Mouse (Mus musculus): ENCODE data around the gene Prss35. TPM values are rescaled to one million over a fixed set of nuclear protein-coding genes. Genes with fewer than 3 reads are reported as not detected.

The Prss35 gene
- polyA plus RNA-seq, 1 experiment: 3.8 TPM

DNA sequence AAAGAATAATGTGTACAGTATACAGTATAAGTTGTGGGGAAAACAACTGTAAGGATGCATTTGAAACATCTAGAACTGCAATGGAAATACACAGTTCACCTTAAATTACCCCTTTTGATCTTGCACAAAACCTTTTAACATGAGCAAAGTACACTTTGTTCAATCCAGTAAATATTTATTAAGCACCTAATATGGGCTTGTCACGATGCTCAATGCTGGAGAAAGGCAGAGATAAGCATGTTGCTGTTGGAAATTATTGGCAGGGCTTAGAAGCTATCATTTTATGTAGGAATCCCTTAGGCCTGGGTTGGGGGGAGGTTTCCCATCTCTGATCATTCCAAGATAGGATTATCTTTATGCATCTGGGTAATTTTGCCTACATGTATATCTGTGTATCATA is 36.0 kb upstream of the Prss35 start:
- Histone ChIP-seq H3K4me1 (ENCODE audit: control insufficient read depth, insufficient read depth, low read length) (peaks cover 2% of the 10 kb centered on the region; the same call in 1 of the 2 replicates), H3K27ac (ENCODE audit: control insufficient read depth, insufficient read depth, low read depth, low read length) (no peak overlapping the region), H3K36me3 (ENCODE audit: control insufficient read depth, insufficient read depth, low read length) (no peaks in the 10 kb centered on the region), H3K27me3 (ENCODE audit: control insufficient read depth, insufficient read depth, low read length) (no peaks in the 10 kb centered on the region), H3K4me3 (ENCODE audit: control insufficient read depth, low read depth, low read length) (no peak overlapping the region)
- no peak for TF ChIP-seq CTCF (IDR thresholded peaks at IDR 0.05; ENCODE audit: control insufficient read depth, insufficient read depth, insufficient replicate concordance, low read depth, low read length)
- no peak for TF ChIP-seq POLR2A (IDR thresholded peaks at IDR 0.05; ENCODE audit: control insufficient read depth, low read depth, low read length)

DNA sequence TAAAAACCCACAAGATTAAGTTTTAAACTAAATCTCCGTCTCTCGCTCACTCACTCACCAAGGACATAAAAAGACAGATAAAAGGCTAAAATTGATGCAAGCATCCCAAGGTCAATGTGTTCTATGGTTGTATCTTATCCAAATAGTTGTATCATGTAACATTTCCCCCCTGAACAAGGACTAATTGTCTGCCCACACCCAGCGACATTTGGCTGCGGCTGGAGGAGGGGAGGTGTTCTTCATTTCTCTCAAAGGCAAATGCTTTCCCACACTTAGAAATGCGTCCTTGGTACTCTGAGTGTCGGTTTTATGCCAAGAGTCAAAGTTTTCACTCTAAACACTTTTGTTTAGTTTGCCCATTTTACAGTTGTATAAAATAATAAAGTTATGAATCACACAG is 34.5 kb upstream of the Prss35 start:
- no peak for TF ChIP-seq POLR2A (IDR thresholded peaks at IDR 0.05; ENCODE audit: control insufficient read depth, low read depth, low read length)
- TF ChIP-seq CTCF (IDR thresholded peaks at IDR 0.05; ENCODE audit: control insufficient read depth, insufficient read depth, insufficient replicate concordance, low read depth, low read length): no peak
- Histone ChIP-seq H3K36me3 (ENCODE audit: control insufficient read depth, insufficient read depth, low read length) (no peaks in the 10 kb centered on the region), H3K4me3 (ENCODE audit: control insufficient read depth, low read depth, low read length) (no peak overlapping the region), H3K27ac (ENCODE audit: control insufficient read depth, insufficient read depth, low read depth, low read length) (peak overlapping the region; percentile 84), H3K4me1 (ENCODE audit: control insufficient read depth, insufficient read depth, low read length) (peaks cover 2% of the 10 kb centered on the region; the same call in 1 of the 2 replicates), H3K27me3 (ENCODE audit: control insufficient read depth, insufficient read depth, low read length) (no peaks in the 10 kb centered on the region)

GRCm38 (mm10) chr9:86710091-86710634 is 33.3 kb upstream of the Prss35 start:
- H3K27me3 ChIP-seq (ENCODE audit: control insufficient read depth, insufficient read depth, low read length): no peaks in the 10 kb centered on the region
- H3K4me1 ChIP-seq (ENCODE audit: control insufficient read depth, insufficient read depth, low read length): peaks cover 2% of the 10 kb centered on the region; the same call in 1 of the 2 replicates
- H3K4me3 ChIP-seq (ENCODE audit: control insufficient read depth, low read depth, low read length): no peak overlapping the region
- no peaks in the 10 kb centered on the region for H3K36me3 ChIP-seq (ENCODE audit: control insufficient read depth, insufficient read depth, low read length)
- peak overlapping the region; percentile 29; the same call in 1 of the 2 replicates for H3K27ac ChIP-seq (ENCODE audit: control insufficient read depth, insufficient read depth, low read depth, low read length)
- TF ChIP-seq POLR2A (IDR thresholded peaks at IDR 0.05; ENCODE audit: control insufficient read depth, low read depth, low read length) (no peak), CTCF (IDR thresholded peaks at IDR 0.05; ENCODE audit: control insufficient read depth, insufficient read depth, insufficient replicate concordance, low read depth, low read length) (no peak)

- Histone ChIP-seq H3K27me3 (ENCODE audit: control insufficient read depth, insufficient read depth, low read length) (no peaks in the 10 kb centered on the region), H3K36me3 (ENCODE audit: control insufficient read depth, insufficient read depth, low read length) (no peaks in the 10 kb centered on the region), H3K4me3 (ENCODE audit: control insufficient read depth, low read depth, low read length) (no peak overlapping the region), H3K4me1 (ENCODE audit: control insufficient read depth, insufficient read depth, low read length) (peaks cover 2% of the 10 kb centered on the region; the same call in 1 of the 2 replicates), H3K27ac (ENCODE audit: control insufficient read depth, insufficient read depth, low read depth, low read length) (no peak overlapping the region)
- TF ChIP-seq CTCF (IDR thresholded peaks at IDR 0.05; ENCODE audit: control insufficient read depth, insufficient read depth, insufficient replicate concordance, low read depth, low read length): no peak
Measured at GRCm38 (mm10) chr9:86712648-86713047, 30.8 kb upstream of the Prss35 start.

DNA sequence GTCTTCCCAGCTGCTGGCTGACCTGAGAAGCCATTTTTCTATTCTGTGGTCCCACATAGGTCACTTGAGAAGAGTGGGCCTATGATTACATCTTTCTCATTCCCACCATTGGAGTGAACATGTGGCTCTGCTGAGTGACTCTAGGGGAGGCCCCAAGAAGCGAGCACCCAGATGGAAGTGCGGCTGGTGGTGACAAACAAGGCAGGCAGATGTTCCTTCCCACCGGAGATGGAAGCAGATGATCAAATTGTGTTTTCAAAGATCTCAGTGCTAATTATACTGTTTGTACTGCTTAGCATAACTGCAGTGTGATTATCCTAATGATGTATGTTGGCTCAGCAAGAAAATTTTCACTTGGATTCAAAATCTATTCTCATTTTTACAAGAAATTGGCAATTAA is 29.4 kb upstream of the Prss35 start:
- Histone ChIP-seq H3K4me1 (ENCODE audit: control insufficient read depth, insufficient read depth, low read length) (no peaks in the 10 kb centered on the region; the same call in 1 of the 2 replicates), H3K27ac (ENCODE audit: control insufficient read depth, insufficient read depth, low read depth, low read length) (no peak overlapping the region), H3K4me3 (ENCODE audit: control insufficient read depth, low read depth, low read length) (no peak overlapping the region), H3K36me3 (ENCODE audit: control insufficient read depth, insufficient read depth, low read length) (no peaks in the 10 kb centered on the region), H3K27me3 (ENCODE audit: control insufficient read depth, insufficient read depth, low read length) (no peaks in the 10 kb centered on the region)
- no peak for TF ChIP-seq POLR2A (IDR thresholded peaks at IDR 0.05; ENCODE audit: control insufficient read depth, low read depth, low read length)
- no peak for TF ChIP-seq CTCF (IDR thresholded peaks at IDR 0.05; ENCODE audit: control insufficient read depth, insufficient read depth, insufficient replicate concordance, low read depth, low read length)

DNA sequence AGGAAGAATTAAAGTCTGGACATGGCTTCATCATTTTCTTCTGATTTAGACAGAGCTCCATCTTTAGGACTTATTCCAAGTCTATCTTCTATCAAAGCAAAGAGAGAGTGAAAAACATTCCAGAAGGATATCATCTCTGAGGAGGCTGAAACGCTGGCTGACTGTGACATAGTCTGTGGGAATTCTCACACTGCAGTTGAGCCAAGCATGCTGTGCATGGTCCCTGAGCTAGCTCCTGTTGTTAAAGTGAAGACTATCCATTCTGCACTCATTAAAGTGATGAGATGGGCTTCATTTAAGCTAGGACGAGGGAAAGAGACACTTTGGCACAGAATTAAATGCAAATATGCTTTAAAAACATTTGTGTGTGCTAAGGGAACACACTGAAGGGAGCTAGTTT is 26.9 kb upstream of the Prss35 start:
- Histone ChIP-seq H3K4me1 (ENCODE audit: control insufficient read depth, insufficient read depth, low read length) (no peaks in the 10 kb centered on the region; the same call in 1 of the 2 replicates), H3K4me3 (ENCODE audit: control insufficient read depth, low read depth, low read length) (no peak overlapping the region), H3K27me3 (ENCODE audit: control insufficient read depth, insufficient read depth, low read length) (no peaks in the 10 kb centered on the region), H3K27ac (ENCODE audit: control insufficient read depth, insufficient read depth, low read depth, low read length) (peak overlapping the region; percentile 82), H3K36me3 (ENCODE audit: control insufficient read depth, insufficient read depth, low read length) (no peaks in the 10 kb centered on the region)
- TF ChIP-seq POLR2A (IDR thresholded peaks at IDR 0.05; ENCODE audit: control insufficient read depth, low read depth, low read length) (no peak), CTCF (IDR thresholded peaks at IDR 0.05; ENCODE audit: control insufficient read depth, insufficient read depth, insufficient replicate concordance, low read depth, low read length) (no peak)

DNA sequence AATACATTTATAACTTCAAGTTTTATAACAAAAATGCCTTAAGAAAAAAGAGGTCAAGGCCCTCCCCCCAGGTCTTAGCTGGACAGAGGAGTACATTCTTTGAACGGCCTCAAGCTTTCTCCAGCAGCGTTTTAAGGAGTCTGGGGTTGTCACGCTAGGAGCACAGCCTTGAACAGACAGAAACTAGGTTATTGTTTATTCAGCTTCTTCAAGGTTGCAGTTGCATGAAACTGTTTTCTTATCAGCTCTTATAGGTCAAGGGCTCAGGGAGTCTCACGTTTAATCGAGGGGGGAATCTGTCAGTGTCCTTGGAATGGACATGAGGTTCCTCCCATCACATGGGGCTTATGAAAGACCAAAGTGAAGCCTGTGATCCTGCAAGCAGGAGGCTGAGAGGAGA is 26.3 kb upstream of the Prss35 start:
- no peak for TF ChIP-seq CTCF (IDR thresholded peaks at IDR 0.05; ENCODE audit: control insufficient read depth, insufficient read depth, insufficient replicate concordance, low read depth, low read length)
- TF ChIP-seq POLR2A (IDR thresholded peaks at IDR 0.05; ENCODE audit: control insufficient read depth, low read depth, low read length): no peak
- Histone ChIP-seq H3K4me3 (ENCODE audit: control insufficient read depth, low read depth, low read length) (no peak overlapping the region), H3K36me3 (ENCODE audit: control insufficient read depth, insufficient read depth, low read length) (no peaks in the 10 kb centered on the region)

More for the DNA sequence above, 26.3 kb upstream of the Prss35 start:
- Histone ChIP-seq H3K27me3 (ENCODE audit: control insufficient read depth, insufficient read depth, low read length) (no peaks in the 10 kb centered on the region), H3K27ac (ENCODE audit: control insufficient read depth, insufficient read depth, low read depth, low read length) (peak overlapping the region; percentile 84), H3K4me1 (ENCODE audit: control insufficient read depth, insufficient read depth, low read length) (no peaks in the 10 kb centered on the region; the same call in 1 of the 2 replicates)

All from testis, adult 2 months (tissue).